Mouse (Mus musculus) heart, postnatal 0 days (tissue): Measurements from ENCODE around the gene C5ar1. TPM values are rescaled to one million over a fixed set of nuclear protein-coding genes. Genes with fewer than 3 reads are reported as not detected.

Experiments used
- ATAC-seq: fragments of 200-750 bp; cut with Nextera tagmentation; 2 replicates; pipeline ENCODE4 v1.8.0; 2017; ENCODE audit warnings: low read depth, moderate number of reproducible peaks, moderate library complexity; ENCODE audit not compliant: insufficient read depth
- DNase-seq: peaks from one replicate; pipeline ENCODE4 v3.0.0-alpha.2; 2016; ENCODE audit warnings: low spot score
- H3K27ac ChIP-seq: fragments of 300-500 bp; sonication (generic); 2 replicates; pipeline ENCODE4 v1.5.1; 2014; ENCODE audit warnings: low read depth, mild to moderate bottlenecking
- H3K27me3 ChIP-seq: fragments of 300-500 bp; sonication (generic); 2 replicates; pipeline ENCODE4 v1.6.1; 2014; ENCODE audit warnings: low read length, mixed read lengths; ENCODE audit not compliant: control insufficient read depth, insufficient read depth
- H3K36me3 ChIP-seq: fragments of 300-500 bp; sonication (generic); replicated peaks from 2 replicates; pipeline ENCODE4 v1.6.1; 2014; ENCODE audit warnings: low read length, mixed read lengths; ENCODE audit not compliant: control insufficient read depth, insufficient read depth
- H3K4me1 ChIP-seq: fragments of 300-500 bp; sonication (generic); 2 replicates; pipeline ENCODE4 v1.6.1; 2014; ENCODE audit warnings: antibody characterized with exemption; ENCODE audit not compliant: control insufficient read depth, insufficient read depth
- H3K4me2 ChIP-seq: fragments of 300-500 bp; sonication (generic); 2 replicates; pipeline ENCODE4 v1.6.1; 2014; ENCODE audit warnings: low read depth, mild to moderate bottlenecking, low read length, moderate library complexity
- H3K4me3 ChIP-seq: fragments of 300-500 bp; sonication (generic); 2 replicates; pipeline ENCODE4 v1.5.1; 2014; ENCODE audit warnings: low read depth, low read length
- H3K9ac ChIP-seq: fragments of 300-500 bp; sonication (generic); replicated peaks from 2 replicates; pipeline ENCODE4 v1.6.1; 2014; ENCODE audit warnings: low read depth, low read length, mixed read lengths
- H3K9me3 ChIP-seq: fragments of 300-500 bp; sonication (generic); replicated peaks from 2 replicates; pipeline ENCODE4 v1.6.1; 2016; ENCODE audit warnings: low read length; ENCODE audit not compliant: control insufficient read depth
- CTCF ChIP-seq: IDR thresholded peaks from 2 replicates; pipeline ENCODE4 v1.5.1; 2016; ENCODE audit warnings: antibody characterized with exemption, control low read depth, low read depth
- EP300 ChIP-seq: IDR thresholded peaks from 2 replicates; pipeline ENCODE4 v1.6.1; 2016; ENCODE audit warnings: antibody characterized with exemption, low read depth
- WGBS: fragments of 180-500 bp; shearing (Covaris S2); extraction: QIAGEN DNeasy Blood & Tissue Kit; methylation state at CpG from one replicate; pipeline ENCODE4 v1.1.7; 2014; 5-methylcytosine and 5-hydroxymethylcytosine counted together
- polyA plus RNA-seq: library from polyadenylated mRNA; unstranded; fragments of >200 nt; fragmentation: Nextera tagmentation; extraction: Ambion mirVana; gene quantifications from 2 replicates; pipeline ENCODE4 v1.2.1, GENCODE M21; 2015
- total RNA-seq: library from RNA; depleted of rRNA; stranded (reverse); fragments of >200 nt; gene quantifications from 2 replicates; pipeline ENCODE4 v1.2.3, GENCODE M21; 2014; ENCODE audit warnings: low replicate concordance

The C5ar1 gene
- total and polyA plus RNA-seq, 2 experiments from 2014 or later, result 1.9 to 2.0 TPM

DNA sequence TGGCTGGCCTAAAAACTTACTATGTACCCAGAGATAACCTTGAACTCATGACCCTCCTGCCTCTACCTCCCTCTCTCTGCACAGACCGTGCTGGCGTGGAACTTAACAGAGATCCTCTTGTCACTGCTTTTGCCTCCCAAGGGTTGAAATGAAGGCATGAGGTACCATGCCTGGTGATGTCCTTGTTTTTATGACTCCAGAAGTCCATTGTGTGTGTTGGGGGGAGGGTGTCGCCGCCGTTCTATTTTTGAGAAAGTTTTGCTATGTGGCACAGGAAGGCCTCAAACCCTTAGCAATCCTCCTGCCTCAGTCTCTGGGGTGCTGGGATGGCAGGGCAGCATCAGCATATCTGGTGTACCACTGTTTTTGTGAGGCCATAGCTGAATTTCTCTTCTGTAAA is 39.6 kb upstream of the C5ar1 start:
- Histone ChIP-seq H3K4me1 (peaks cover 11% of the 10 kb centered on the region; the same call in 1 of the 2 replicates), H3K9me3 (no peaks in the 10 kb centered on the region), H3K36me3 (no peaks in the 10 kb centered on the region), H3K4me3 (no peak overlapping the region), H3K4me2 (no peak overlapping the region), H3K9ac (no peak overlapping the region), H3K27ac (no peak overlapping the region), H3K27me3 (no peaks in the 10 kb centered on the region)
- TF ChIP-seq EP300 (no peak), CTCF (no peak)
- ATAC-seq (no peak), DNase-seq (no peak)
- 65% methylated on average over 5 of the region's 5 CpGs for WGBS

DNA sequence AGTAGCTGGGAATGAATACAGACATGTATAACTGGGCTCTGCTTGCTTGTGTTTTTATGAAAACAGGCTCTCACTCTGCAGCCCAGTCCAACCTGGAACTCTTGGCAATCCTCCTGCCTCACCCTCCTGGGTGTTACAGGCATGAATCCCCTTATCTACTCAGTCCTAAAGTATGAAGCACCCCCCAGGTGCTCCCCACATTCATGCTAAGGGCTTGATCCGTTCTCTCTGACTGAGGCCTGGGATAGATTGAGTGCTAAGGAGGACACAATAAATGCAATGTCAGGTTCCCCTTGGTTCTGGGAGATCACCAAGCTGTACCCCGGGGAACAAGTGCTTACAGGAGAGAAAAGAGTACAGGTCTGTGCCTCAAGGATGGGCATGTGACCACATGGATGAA is 38.3 kb upstream of the C5ar1 start:
- Histone ChIP-seq H3K9me3 (no peaks in the 10 kb centered on the region), H3K4me2 (no peak overlapping the region), H3K9ac (no peak overlapping the region), H3K36me3 (no peaks in the 10 kb centered on the region), H3K27ac (peak overlapping the region; percentile 87), H3K4me3 (no peak overlapping the region), H3K27me3 (no peaks in the 10 kb centered on the region), H3K4me1 (peaks cover 11% of the 10 kb centered on the region; the same call in 1 of the 2 replicates)
- DNase-seq (no peak), ATAC-seq (no peak)
- no peak for TF ChIP-seq EP300
- WGBS, result 57% methylated on average over 2 of the region's 2 CpGs

DNA sequence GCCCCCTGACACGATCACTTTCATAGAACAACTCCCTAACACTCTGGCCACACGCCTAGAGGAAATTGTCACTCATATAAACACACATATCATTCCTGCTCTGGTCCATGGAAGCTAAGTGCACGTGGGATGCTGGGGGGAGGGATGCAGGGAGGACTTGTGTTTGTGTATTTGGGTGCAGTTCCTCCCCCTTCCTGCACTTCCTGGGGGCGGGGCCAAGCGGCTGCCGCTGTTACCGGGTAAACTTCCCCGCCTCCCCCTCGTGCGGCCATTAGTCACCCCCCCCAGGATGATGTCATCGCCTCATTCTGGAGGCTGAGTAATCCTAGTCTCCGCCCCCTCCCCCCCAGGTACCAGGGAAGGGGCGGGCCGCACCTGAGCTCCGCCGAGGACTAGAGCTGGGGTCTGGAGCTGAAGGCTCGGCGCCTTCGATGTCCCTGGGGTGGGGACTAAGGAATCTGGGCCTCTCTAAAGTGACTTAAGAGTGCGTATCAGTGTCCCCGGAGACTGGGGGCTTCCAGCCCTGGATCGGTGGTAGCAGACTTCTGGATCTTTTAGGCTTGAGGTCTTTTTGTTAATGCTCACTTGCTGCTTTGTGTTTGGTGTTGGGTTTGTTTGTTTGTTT is 37.5 kb upstream of the C5ar1 start:
- Histone ChIP-seq H3K27me3 (no peaks in the 10 kb centered on the region), H3K4me3 (peak overlapping the region; percentile 31), H3K36me3 (no peaks in the 10 kb centered on the region), H3K27ac (peak overlapping the region; percentile 87), H3K4me2 (peak overlapping the region; percentile 53), H3K4me1 (peaks cover 11% of the 10 kb centered on the region; the same call in 1 of the 2 replicates), H3K9ac (peak overlapping the region; percentile 9; the same call in 1 of the 2 replicates), H3K9me3 (no peaks in the 10 kb centered on the region)
- ATAC-seq (peak; percentile 45), DNase-seq (peak; percentile 92)
- 2% methylated on average over 22 of the region's 22 CpGs for WGBS
- no peak for TF ChIP-seq EP300
- no peak; the same call in none of the 2 replicates for TF ChIP-seq CTCF

DNA sequence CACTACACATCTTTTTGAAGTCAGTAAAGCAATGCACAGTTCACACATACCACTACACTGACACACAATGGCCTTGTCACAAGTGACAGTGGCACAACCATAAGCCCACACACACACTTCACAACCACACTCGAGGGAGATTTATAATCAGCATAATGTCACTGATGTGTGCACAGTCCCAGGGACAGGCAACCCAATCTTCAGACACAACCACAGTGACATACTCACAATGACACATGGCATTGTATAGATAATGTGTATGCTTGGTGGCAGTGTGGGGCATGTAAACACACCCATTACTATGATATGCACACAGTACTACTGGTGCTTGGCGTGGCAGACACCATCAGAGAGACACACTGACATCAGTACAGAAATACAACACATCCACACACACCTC is 36.8 kb upstream of the C5ar1 start:
- Histone ChIP-seq H3K36me3 (no peaks in the 10 kb centered on the region), H3K27ac (peak overlapping the region; percentile 87), H3K4me1 (peaks cover 11% of the 10 kb centered on the region; the same call in 1 of the 2 replicates), H3K9ac (no peak overlapping the region), H3K27me3 (no peaks in the 10 kb centered on the region), H3K4me3 (no peak overlapping the region), H3K9me3 (no peaks in the 10 kb centered on the region), H3K4me2 (peak overlapping the region; percentile 53)
- whole genome bisulfite sequencing, result 18% methylated on average over 2 of the region's 2 CpGs
- DNase-seq (no peak), ATAC-seq (no peak)
- TF ChIP-seq CTCF (no peak), EP300 (no peak)

DNA sequence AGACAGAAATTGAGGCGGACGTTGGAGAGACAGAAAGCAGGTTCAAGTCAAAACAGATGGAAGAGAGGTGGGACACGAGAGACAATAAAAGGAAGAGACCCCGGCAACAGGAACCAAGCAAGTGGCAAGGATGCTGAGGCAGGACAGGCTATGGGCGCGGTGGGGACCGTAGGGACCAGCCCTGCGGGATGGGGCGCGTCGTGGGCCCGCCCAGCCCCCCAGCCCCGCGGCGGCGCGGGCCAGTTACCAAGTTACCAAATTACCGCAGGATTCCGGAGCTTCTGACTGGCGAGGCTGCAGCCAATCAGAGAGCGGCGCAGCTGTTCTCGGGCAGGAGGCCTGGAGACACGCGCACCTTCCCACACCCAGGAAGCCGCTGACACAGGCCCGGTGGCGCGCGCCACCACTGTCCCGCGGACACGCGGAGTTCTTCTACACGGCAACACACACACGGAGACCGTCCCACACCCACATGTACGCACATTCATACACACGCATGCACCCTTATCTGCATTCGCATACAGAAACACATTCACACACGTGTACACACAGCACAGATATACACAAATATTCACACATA is 36.1 kb upstream of the C5ar1 start:
- TF ChIP-seq EP300 (no peak; the same call in 1 of the 2 replicates), CTCF (no peak)
- H3K4me1 ChIP-seq, result peaks cover 11% of the 10 kb centered on the region; the same call in 1 of the 2 replicates
- no peaks in the 10 kb centered on the region for H3K36me3 ChIP-seq
- H3K9me3 ChIP-seq, result no peaks in the 10 kb centered on the region
- H3K4me3 ChIP-seq, result peak overlapping the region; percentile 50
- H3K27me3 ChIP-seq, result no peaks in the 10 kb centered on the region
- peak overlapping the region; percentile 71 for H3K4me2 ChIP-seq
- ATAC-seq (peak; percentile 54), DNase-seq (peak; percentile 76)
- H3K9ac ChIP-seq, result peak overlapping the region; percentile 46
- 1% methylated on average over 41 of the region's 41 CpGs for WGBS
- H3K27ac ChIP-seq, result peak overlapping the region; percentile 87
